Mouse (Mus musculus) left cerebral cortex, adult 8-10 months (tissue): ENCODE data around the gene Cox4i1. TPM values are rescaled to one million over a fixed set of nuclear protein-coding genes. Genes with fewer than 3 reads are reported as not detected.
A peak's percentile ranks its signal among the peaks of the same experiment; 100 is the strongest.

Experiments used
- DNase-seq, 2 experiments: peaks; one replicate each; pipeline ENCODE4 v3.0.0; 2022; ENCODE audit warnings: low spot score in 2 of 2
- total RNA-seq, 4 experiments: library from RNA; stranded (reverse); gene quantifications; 2 replicates each; pipeline ENCODE4 v1.2.4; 2022

Gene Cox4i1
- 1,000 to 10,000 TPM; 1,070 to 1,158 (median 1,126) TPM for total RNA-seq

DNA sequence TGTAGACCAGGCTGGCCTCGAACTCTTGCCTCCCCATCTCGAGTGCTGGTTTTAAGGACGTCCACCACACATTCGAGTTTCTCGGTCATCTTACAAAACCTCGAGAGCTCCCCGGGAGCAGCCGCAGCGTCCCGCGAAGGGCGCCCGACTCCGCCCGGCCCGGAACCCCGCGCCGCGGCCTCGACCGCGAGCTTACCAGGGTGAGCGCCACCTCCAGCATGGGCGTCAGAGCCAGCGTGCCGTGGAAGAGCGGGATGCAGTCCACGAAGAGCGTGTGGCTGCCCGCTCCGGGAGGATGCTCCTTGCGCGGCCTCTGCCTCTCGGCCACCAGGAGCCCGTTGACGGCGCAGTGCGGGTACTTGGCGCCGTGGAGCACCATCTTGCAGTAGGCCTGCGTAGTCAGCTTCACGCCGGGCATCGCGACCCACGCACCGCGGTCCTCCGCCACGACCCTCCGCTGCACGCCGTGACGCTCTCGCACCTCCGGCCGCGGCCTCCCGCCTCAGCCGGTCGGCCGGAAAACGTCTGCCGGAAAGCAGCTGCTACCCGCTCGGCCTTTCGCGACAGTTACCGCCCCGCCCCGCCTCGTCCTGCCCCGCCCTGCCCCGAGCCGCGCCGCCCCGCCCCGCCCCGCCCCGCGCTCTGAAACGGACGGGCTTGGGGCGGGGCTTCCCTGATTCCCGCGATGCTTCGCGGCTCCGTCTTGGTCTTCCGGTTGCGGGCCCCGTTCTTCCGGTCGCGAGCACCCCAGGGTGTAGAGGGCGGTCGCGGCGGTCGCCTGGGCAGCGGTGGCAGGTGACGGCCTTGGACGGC, at the start of gene Cox4i1, which contains the start of gene Gm27021:
Gene Cox4i1, plus strand, starts transcription at position 662 of the 813 bp plus-strand sequence.
Gene Gm27021, minus strand, starts transcription at position 519 of the 813 bp plus-strand sequence.
- DNase-seq: peak; percentile 73 to 85

DNA sequence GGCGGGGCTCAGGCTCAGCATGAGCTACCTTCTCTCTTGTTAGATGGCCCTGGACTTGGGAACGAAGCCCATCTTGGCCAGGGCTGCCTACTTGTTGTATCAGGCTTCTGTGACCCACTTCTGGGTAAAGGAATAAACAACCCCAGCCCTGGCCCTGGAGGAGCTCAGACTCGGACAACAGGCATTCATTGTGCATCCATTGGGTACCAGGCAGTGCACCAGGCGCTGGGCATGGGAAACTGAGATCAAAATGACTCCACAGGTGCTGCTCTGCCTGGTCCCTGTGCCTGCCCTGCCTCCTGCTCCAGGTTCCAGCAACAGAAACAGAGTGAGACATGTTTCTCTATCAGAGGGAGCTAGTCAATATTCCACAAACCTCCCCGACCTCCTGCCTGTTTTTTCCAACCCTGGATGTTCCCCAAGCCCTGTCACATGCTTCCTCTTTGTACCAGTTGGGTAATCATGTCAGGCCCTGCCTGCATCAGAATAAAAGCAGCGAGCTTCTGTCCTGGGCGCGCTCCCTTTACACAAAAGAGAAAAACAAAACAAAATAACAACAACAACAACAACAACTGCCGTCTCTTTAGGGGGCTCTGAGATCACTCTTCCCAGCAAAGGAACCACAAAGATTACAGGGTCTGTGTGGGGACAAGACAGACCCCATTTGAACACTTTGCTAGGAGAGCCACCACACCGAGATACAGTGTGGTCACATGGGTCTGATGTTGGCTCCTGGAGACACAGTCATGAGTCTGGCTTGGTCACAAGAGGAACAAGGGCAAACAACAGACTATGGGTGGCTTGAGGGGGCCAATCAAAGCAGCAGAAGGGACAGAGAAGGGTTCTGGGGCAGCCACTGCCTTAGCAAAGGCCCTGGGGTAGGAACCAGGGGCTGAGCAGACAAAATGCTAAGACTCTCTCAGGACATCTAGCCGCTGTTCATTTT, 48.5 kb upstream of the Cox4i1 start:
- peak; percentile 32 to 69 for DNase-seq

- DNase-seq: no peak
These were observed 47.6 kb upstream of the Cox4i1 start for GRCm38 (mm10) chr8:120620441-120620840.

GRCm38 (mm10) chr8:120622161-120622560, 45.9 kb upstream of the Cox4i1 start:
- no peak for DNase-seq

DNA sequence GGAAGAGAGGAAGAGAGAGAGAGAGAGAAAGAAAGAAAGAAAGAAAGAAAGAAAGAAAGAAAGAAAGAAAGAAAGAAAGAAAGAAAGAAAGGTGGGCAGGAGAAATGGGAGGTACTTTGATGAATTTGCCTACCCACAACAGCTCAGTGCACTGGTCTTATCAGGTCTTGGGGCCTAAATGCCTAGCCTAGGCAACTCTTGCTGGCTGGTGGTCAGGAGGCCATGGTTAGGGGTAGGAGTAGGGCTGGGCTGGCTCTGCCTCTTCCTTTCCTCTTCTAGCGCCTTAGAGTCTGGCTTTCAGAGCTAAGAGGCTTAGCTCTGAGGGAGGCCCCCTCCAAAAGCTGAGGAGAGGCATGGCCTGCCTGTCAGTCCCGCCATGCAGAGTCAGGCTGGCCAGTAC, 44.4 kb upstream of the Cox4i1 start:
- no peak for DNase-seq

- no peak for DNase-seq
These were observed 41.6 kb upstream of the Cox4i1 start for GRCm38 (mm10) chr8:120626461-120626860.

DNA sequence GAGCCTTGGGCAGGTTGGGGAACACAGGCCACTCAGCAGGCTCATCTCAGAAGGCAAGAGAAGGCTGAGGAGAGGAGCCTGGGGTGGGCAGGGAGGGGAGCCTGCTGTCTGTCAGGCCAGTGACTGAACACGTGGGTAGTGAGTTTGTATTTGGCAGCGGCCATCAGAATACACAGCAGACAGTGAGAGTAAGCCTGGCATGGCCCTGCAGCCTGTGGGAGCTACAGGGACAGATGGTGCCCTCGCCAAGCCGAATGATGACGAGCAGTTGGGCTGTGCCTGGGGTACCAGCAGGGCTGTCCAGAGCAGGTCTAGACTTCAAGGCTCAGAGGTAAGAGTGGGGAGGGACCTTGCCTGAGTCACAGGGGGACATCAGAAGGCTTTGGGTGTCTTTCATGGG, 40.7 kb upstream of the Cox4i1 start:
- DNase-seq: peak in 1 of 2 experiments; percentile 59

GRCm38 (mm10) chr8:120630031-120630430, 38.0 kb upstream of the Cox4i1 start:
- DNase-seq: no peak

DNA sequence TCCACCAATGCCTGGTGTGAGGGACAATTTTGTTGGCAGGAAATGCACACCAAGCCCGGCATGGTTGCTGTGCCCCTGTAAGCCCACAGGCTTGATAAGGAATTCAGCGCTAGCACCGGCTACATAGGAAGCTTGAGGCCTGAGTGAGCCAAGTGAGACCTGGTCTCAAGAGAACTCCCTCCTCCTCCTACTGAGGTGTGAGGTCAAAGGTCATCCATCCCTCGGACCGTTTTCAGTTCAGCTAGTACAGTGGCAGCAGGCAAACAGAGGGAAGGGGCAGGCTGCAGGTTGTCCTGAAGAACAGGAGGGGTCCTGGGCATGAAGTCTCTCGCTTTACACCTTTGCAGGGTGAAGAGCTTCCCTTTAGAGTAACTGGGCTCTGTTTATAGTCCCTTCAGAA, 37.2 kb upstream of the Cox4i1 start:
- DNase-seq: no peak

DNA sequence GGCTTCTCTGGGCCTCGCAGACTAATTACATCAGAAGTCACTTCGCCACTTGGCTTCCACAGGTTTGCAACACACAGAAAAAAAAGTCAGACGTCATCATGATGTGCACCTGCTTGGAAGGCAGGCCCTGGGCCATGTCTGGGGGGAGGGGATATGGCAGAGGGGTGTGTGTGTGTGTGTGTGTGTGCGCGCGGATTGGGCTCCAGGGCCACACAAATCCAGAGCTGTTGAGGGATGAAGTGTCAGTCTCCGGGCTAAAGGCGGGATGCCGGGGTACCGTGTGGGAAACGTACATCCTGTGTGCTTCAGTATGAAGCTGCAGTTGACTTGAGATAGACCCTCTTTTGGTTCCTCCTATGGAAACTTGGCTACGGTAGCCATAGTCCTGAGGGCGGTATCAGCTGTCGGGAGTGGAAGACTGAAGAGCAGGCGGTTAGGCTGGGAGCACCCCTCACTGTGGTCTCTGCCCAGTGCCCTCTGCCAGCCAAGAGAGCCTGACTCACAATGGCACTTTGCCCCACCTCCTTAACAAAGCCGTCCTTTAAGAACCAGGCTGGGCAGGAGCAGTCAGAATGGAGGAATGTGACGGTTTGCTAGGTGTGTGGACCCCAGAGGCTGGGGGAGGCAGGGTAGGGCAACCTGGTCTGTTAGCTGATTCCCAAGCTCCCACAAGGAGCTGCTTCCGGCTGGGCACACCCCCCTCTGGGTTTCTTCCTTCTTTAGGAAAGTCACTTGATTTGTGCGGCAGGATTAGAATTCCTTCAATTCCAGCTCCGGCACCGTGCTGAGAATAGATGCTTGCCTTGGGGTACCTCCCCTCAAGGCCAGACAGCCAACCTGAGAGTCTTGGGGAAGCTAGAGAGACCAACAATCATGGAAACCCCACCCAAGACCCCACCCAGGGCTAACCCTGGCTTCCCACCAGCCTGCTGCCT, 36.3 kb upstream of the Cox4i1 start:
- DNase-seq: no peak

DNA sequence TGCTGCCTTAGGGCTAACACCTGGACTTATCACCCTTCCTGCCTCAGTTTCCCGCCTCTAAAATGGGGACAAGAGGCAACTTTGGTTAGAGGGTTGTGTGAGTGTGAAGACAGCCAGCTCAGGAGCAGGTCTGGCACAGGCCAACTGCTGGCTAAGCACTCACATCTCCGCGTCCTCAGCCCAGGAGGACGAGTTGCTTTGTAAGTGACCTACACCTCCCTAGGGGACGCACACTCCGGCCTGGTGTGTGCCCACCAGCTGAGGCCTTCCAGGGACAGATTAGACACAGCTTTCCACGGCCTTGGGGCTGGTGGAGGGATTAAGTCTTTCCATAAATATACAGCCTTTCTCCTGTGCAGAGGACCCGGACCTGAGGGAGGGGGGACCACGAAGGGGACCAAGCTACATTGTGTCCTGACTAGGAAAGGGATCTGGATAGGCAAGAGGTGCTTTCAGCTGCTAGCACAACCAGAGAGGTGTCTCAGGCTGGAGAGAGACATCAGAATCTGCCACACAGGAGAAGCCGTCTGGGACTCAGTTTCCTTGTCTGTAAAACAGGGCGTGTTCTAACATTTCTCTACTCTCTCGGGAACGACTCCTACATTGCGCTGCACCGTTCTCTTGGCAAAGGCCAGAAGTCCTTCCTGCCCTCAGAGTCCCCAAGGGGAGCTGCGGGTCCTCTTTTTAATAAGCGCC, 34.9 kb upstream of the Cox4i1 start:
- DNase-seq: no peak

GRCm38 (mm10) chr8:120633665-120634271, 34.3 kb upstream of the Cox4i1 start:
- DNase-seq: no peak

- no peak for DNase-seq
These were observed 33.6 kb upstream of the Cox4i1 start for GRCm38 (mm10) chr8:120634329-120634839.

- DNase-seq: no peak
These were observed 26.8 kb upstream of the Cox4i1 start for GRCm38 (mm10) chr8:120641245-120641644.

DNA sequence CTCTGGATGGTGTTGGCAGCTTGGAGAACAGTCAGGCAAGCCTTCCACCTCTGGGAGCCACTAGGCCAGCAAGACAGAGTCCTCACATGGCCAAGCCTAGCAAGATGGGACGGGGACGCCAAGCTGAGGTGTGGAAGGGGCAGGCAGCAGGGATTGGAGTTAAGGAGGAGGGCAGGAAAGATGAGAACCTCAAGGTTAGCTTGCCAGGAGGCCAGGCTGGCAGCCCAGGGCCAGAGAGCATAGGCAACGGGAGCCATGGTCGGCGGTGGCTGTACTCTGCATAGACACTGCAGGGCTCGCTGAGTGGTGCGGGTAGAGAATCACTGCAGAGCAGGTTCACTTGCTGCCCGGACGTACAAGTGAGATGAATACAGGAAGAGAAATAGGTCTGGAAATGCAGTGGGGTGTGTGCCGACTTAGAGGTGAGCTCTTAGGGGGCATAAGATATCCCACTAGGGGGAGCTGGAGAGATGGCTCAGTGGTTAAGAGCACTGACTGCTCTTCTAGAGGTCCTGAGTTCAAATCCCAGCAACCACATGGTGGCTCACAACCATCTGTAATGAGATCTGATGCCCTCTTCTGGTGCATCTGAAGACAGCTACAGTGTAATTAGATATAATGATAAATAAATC, 25.9 kb upstream of the Cox4i1 start:
- no peak for DNase-seq

DNA sequence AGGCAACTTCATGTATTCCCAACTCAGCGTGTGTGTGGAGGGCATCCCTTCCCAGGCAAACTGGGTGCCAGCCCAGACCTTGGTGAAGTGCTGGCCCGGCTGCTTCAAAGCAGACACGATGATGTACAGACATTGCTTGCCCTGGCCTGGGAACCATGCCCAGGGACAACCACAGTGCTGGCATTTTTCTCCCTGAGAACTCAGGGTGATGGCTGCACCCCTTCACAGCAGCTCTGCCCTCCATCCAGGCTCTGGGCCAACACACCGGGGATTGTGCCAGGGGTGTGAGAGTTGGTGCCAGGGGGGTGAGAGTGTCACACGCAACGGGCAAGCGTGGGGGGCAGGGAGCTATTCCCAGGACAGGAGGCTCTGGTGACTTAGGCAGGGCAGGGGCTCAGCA, 23.4 kb upstream of the Cox4i1 start:
- peak; percentile 56 to 80 for DNase-seq

- no peak for DNase-seq
These were observed 20.5 kb upstream of the Cox4i1 start, which contains the start of gene 1190005I06Rik for GRCm38 (mm10) chr8:120647532-120647931. Gene 1190005I06Rik (minus strand): TSS chr8:120647632.

GRCm38 (mm10) chr8:120656322-120657052, 11.5 kb upstream of the Cox4i1 start:
- DNase-seq: no peak
